Mouse (Mus musculus) kidney, embryonic 16.5 days (tissue): ENCODE data around the gene Gm17324. TPM values are rescaled to one million over a fixed set of nuclear protein-coding genes. Genes with fewer than 3 reads are reported as not detected.

ENCODE experiments used
- ATAC-seq: fragments of 200-750 bp; cut with Nextera tagmentation; 2 replicates; pipeline ENCODE4 v1.8.0; 2017; ENCODE audit warnings: moderate TSS enrichment; ENCODE audit not compliant: low FRiP score, low TSS enrichment
- H3K27ac ChIP-seq: fragments of 300-500 bp; sonication (generic); 2 replicates; pipeline ENCODE4 v1.5.1; 2014; ENCODE audit warnings: low read length
- H3K27me3 ChIP-seq: fragments of 300-500 bp; sonication (generic); 2 replicates; pipeline ENCODE4 v1.6.1; 2014; ENCODE audit warnings: low read length, control low read depth, mixed read lengths; ENCODE audit not compliant: insufficient read depth
- H3K36me3 ChIP-seq: fragments of 300-500 bp; sonication (generic); 2 replicates; pipeline ENCODE4 v1.6.1; 2014; ENCODE audit warnings: low read length, control low read depth, mixed read lengths; ENCODE audit not compliant: insufficient read depth
- H3K4me1 ChIP-seq: fragments of 300-500 bp; sonication (generic); 2 replicates; pipeline ENCODE4 v1.6.1; 2014; ENCODE audit warnings: low read length, control low read depth, mixed read lengths; ENCODE audit not compliant: insufficient read depth
- H3K4me2 ChIP-seq: fragments of 300-500 bp; sonication (generic); replicated peaks from 2 replicates; pipeline ENCODE4 v1.6.1; 2014; ENCODE audit warnings: low read depth, low read length
- H3K4me3 ChIP-seq: fragments of 300-500 bp; sonication (generic); 2 replicates; pipeline ENCODE4 v1.5.1; 2014; ENCODE audit warnings: mild to moderate bottlenecking, low read length
- H3K9ac ChIP-seq: fragments of 300-500 bp; sonication (generic); replicated peaks from 2 replicates; pipeline ENCODE4 v1.6.1; 2014; ENCODE audit warnings: low read length
- H3K9me3 ChIP-seq: fragments of 300-500 bp; sonication (generic); 2 replicates; pipeline ENCODE4 v1.6.1; 2016; ENCODE audit warnings: low read length, control low read depth
- WGBS: fragments of 180-500 bp; shearing (Covaris S2); extraction: QIAGEN DNeasy Blood & Tissue Kit; methylation state at CpG from one replicate; pipeline ENCODE4 v1.1.7; 2014; 5-methylcytosine and 5-hydroxymethylcytosine counted together
- polyA plus RNA-seq: library from polyadenylated mRNA; unstranded; fragments of >200 nt; fragmentation: Nextera tagmentation; extraction: Ambion mirVana; gene quantifications from 2 replicates; pipeline ENCODE4 v1.2.1, GENCODE M21; 2015

The Gm17324 gene
- polyA plus RNA-seq, 1 experiment from 2014 or later = 0.65 TPM

- H3K9ac ChIP-seq = no peak overlapping the region
- H3K27me3 ChIP-seq = peaks cover 40% of the 10 kb centered on the region
- H3K4me3 ChIP-seq = no peak overlapping the region
- no peaks in the 10 kb centered on the region for H3K36me3 ChIP-seq
- no peak overlapping the region for H3K27ac ChIP-seq
- peaks cover 12% of the 10 kb centered on the region for H3K4me1 ChIP-seq
- no peak for ATAC-seq
- 70% methylated on average over 5 of the region's 5 CpGs for WGBS
- H3K4me2 ChIP-seq = no peak overlapping the region
- H3K9me3 ChIP-seq = no peaks in the 10 kb centered on the region
These were observed 9.2 kb downstream of the Gm17324 start for GRCm38 (mm10) chr9:78439426-78439825.

- 93% methylated on average over 5 of the region's 5 CpGs for WGBS
- no peak for ATAC-seq
These were observed 16.1 kb downstream of the Gm17324 start for GRCm38 (mm10) chr9:78432471-78432870.

GRCm38 (mm10) chr9:78430486-78430885 lies 18.1 kb downstream of the Gm17324 start:
- H3K27ac ChIP-seq = no peak overlapping the region
- WGBS = 69% methylated on average over 6 of the region's 6 CpGs
- H3K27me3 ChIP-seq = no peaks in the 10 kb centered on the region; the same call in 1 of the 2 replicates
- H3K4me3 ChIP-seq = no peak overlapping the region
- H3K36me3 ChIP-seq = no peaks in the 10 kb centered on the region
- no peak overlapping the region for H3K9ac ChIP-seq
- peaks cover 11% of the 10 kb centered on the region; the same call in 1 of the 2 replicates for H3K4me1 ChIP-seq
- H3K4me2 ChIP-seq = no peak overlapping the region
- H3K9me3 ChIP-seq = no peaks in the 10 kb centered on the region
- no peak for ATAC-seq

More at GRCm38 (mm10) chr9:78432471-78432870, 16.1 kb downstream of the Gm17324 start:
- H3K27me3 ChIP-seq = no peaks in the 10 kb centered on the region
- no peaks in the 10 kb centered on the region for H3K36me3 ChIP-seq
- H3K4me2 ChIP-seq = no peak overlapping the region
- no peak overlapping the region for H3K27ac ChIP-seq
- no peaks in the 10 kb centered on the region for H3K9me3 ChIP-seq
- H3K9ac ChIP-seq = no peak overlapping the region
- no peak overlapping the region for H3K4me3 ChIP-seq
- H3K4me1 ChIP-seq = peaks cover 11% of the 10 kb centered on the region; the same call in 1 of the 2 replicates

GRCm38 (mm10) chr9:78429551-78429950 lies 19.0 kb downstream of the Gm17324 start:
- no peaks in the 10 kb centered on the region; the same call in 1 of the 2 replicates for H3K27me3 ChIP-seq
- no peak for ATAC-seq

GRCm38 (mm10) chr9:78428870-78429432 lies 19.6 kb downstream of the Gm17324 start:
- 96% methylated on average over 4 of the region's 4 CpGs for WGBS
- H3K9ac ChIP-seq = no peak overlapping the region
- H3K9me3 ChIP-seq = no peaks in the 10 kb centered on the region
- H3K27ac ChIP-seq = no peak overlapping the region
- no peak overlapping the region for H3K4me3 ChIP-seq
- peaks cover 11% of the 10 kb centered on the region; the same call in 1 of the 2 replicates for H3K4me1 ChIP-seq
- no peak overlapping the region for H3K4me2 ChIP-seq
- no peaks in the 10 kb centered on the region; the same call in 1 of the 2 replicates for H3K27me3 ChIP-seq
- H3K36me3 ChIP-seq = no peaks in the 10 kb centered on the region
- ATAC-seq = no peak

More at GRCm38 (mm10) chr9:78429551-78429950, 19.0 kb downstream of the Gm17324 start:
- H3K4me3 ChIP-seq = no peak overlapping the region
- 61% methylated on average over 2 of the region's 2 CpGs for WGBS
- H3K4me1 ChIP-seq = peaks cover 11% of the 10 kb centered on the region; the same call in 1 of the 2 replicates
- H3K36me3 ChIP-seq = no peaks in the 10 kb centered on the region
- H3K4me2 ChIP-seq = no peak overlapping the region
- no peak overlapping the region for H3K27ac ChIP-seq
- no peak overlapping the region for H3K9ac ChIP-seq
- H3K9me3 ChIP-seq = no peaks in the 10 kb centered on the region

GRCm38 (mm10) chr9:78428185-78428584 lies 20.4 kb downstream of the Gm17324 start:
- 0 out of 2 replicates have a peak, but pooled peaks have one; percentile 19 for ATAC-seq
- H3K4me1 ChIP-seq = peaks cover 11% of the 10 kb centered on the region; the same call in 1 of the 2 replicates
- no peaks in the 10 kb centered on the region; the same call in 1 of the 2 replicates for H3K27me3 ChIP-seq
- no peak overlapping the region for H3K4me2 ChIP-seq
- no peak overlapping the region for H3K9ac ChIP-seq
- no peaks in the 10 kb centered on the region for H3K9me3 ChIP-seq
- H3K4me3 ChIP-seq = no peak overlapping the region
- WGBS = 49% methylated on average over 6 of the region's 6 CpGs
- H3K27ac ChIP-seq = no peak overlapping the region
- H3K36me3 ChIP-seq = no peaks in the 10 kb centered on the region

GRCm38 (mm10) chr9:78427362-78427781 lies 21.2 kb downstream of the Gm17324 start:
- peak overlapping the region; percentile 42 for H3K4me3 ChIP-seq
- peak overlapping the region; percentile 69 for H3K4me2 ChIP-seq
- ATAC-seq = no peak
- peak overlapping the region; percentile 55 for H3K9ac ChIP-seq
- peaks cover 11% of the 10 kb centered on the region; the same call in 1 of the 2 replicates for H3K4me1 ChIP-seq
- 22% methylated on average over 27 of the region's 27 CpGs for WGBS
- H3K27me3 ChIP-seq = no peaks in the 10 kb centered on the region; the same call in 1 of the 2 replicates
- no peak overlapping the region for H3K27ac ChIP-seq
- no peaks in the 10 kb centered on the region for H3K36me3 ChIP-seq
- H3K9me3 ChIP-seq = no peaks in the 10 kb centered on the region

- H3K27ac ChIP-seq = no peak overlapping the region
- no peak for ATAC-seq
- no peaks in the 10 kb centered on the region for H3K36me3 ChIP-seq
- 83% methylated on average over 7 of the region's 7 CpGs for WGBS
- no peaks in the 10 kb centered on the region for H3K4me1 ChIP-seq
- no peak overlapping the region for H3K4me2 ChIP-seq
- H3K4me3 ChIP-seq = no peak overlapping the region
- peaks cover 10% of the 10 kb centered on the region for H3K27me3 ChIP-seq
- no peak overlapping the region for H3K9ac ChIP-seq
- no peaks in the 10 kb centered on the region for H3K9me3 ChIP-seq
These were observed 47.0 kb downstream of the Gm17324 start for GRCm38 (mm10) chr9:78401596-78401995.

- Histone ChIP-seq H3K9me3 (no peaks in the 10 kb centered on the region), H3K4me3 (no peak overlapping the region), H3K9ac (no peak overlapping the region), H3K4me2 (no peak overlapping the region), H3K36me3 (no peaks in the 10 kb centered on the region), H3K27me3 (peaks cover 20% of the 10 kb centered on the region), H3K27ac (no peak overlapping the region), H3K4me1 (0 out of 2 replicates have a peak, but pooled peaks cover 6% of the 10 kb centered on the region)
- no peak for ATAC-seq
- 64% methylated on average over 5 of the region's 5 CpGs for WGBS
These were observed 48.0 kb downstream of the Gm17324 start for GRCm38 (mm10) chr9:78400570-78400969.
